Mouse (Mus musculus) monocyte, adult 5-6 weeks (primary cell): ENCODE results near the gene Gm14403. TPM values are rescaled to one million over a fixed set of nuclear protein-coding genes. Genes with fewer than 3 reads are reported as not detected.
"Not testable (repeated sequence)": the region's sequence is repeated elsewhere in the genome, so short reads cannot be mapped to it uniquely, and the experiment has no call there.

Experiments used
- ATAC-seq: fragments of 153-309, 156-312 bp; replicated peaks from 2 replicates; pipeline ENCODE4 v1.8.0; 2017; ENCODE audit warnings: mild to moderate bottlenecking; ENCODE audit not compliant: low TSS enrichment, insufficient number of reproducible peaks, severe bottlenecking, poor library complexity, low FRiP score
- total RNA-seq: library from RNA; stranded (forward); fragments of 200-1000, 200-491, 200-594 nt; gene quantifications from 3 replicates; pipeline ENCODE4 v1.2.3, GENCODE M21; 2017

Gene Gm14403
- 1.3 to 1.9 TPM in 2 of 3 replicates, not detected in the other for total RNA-seq

DNA sequence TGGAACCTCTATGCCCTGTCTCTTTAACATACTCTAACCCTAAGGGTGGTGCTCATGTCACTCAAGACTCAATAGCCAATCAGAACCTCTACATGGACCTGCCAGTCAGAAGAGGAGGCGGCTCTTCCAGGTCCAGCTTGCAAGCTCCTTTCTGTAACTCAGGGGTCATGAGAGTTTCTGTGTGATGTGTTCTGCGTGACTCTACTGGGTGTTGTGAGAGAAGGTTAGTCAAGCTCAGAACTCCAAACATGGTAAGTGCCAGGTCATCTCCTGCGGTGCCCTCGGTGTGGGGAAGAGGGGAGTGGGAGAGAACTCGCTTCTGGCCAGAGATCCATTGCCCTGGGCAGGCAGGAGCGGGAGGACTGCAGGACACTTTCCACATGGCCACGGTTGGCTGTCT, at the start of gene Gm14403:
Gene Gm14403 (plus strand): TSS at position 149 of the 400 bp plus-strand sequence.
- not testable (repeated sequence) for ATAC-seq

DNA sequence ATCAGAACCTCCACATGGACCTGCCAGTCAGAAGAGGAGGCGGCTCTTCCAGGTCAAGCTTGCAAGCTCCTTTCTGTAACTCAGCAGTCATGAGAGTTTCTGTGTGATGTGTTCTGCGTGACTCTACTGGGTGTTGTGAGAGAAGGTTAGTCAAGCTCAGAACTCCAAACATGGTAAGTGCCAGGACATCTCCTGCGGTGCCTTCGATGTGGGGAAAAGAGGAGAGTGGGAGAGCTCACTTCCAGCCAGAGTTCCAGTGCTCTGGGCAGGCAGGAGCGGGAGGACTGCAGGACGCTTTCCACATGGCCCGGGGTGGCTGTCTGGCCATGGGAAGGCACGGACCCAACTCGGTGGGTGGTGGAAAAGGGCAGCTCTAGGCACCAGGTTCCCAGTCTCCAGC, 33.3 kb upstream of the Gm14403 start, which contains the start of gene Zfp970:
Gene Zfp970 (plus strand): TSS at position 58 of the 400 bp plus-strand sequence.
- not testable (repeated sequence) for ATAC-seq

DNA sequence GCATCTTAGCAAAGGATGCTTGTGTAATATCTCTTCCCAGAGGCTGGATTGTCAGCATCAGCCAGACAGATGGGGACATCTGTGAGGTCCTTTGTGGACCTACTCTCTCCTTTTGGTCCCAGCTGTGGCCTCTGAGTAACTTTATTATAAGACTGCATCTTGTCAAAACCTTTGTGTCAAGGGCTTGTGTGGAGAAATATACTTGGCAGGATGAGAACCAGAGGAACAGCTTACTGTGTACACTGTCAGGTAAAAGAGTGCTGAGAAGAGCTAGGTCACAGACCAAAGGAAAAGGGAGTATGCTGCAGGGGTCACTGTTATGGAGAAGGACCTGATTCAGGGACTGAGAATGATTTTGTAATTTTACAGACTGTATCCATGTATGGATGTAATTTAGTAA, 29.8 kb upstream of the Gm14403 start:
- ATAC-seq = not testable (repeated sequence)

DNA sequence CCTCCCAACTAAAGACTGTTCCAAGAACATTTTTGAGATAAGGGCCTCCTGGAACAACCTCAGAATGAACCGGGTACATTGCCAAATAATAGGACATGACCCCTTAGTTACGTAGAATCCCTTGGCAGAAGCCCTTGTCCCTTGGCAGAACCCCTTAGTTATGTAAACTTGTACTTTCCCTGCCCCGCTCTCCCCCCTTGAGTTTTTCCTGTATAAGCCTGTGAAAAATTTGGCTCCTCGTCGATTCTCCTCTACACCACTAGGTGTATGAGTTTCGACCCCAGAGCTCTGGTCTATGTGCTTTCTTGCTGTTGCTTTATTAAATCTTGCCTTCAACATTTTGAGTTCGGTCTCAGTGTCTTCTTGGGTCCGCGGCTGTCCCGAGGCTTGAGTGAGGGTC, 25.8 kb upstream of the Gm14403 start:
- ATAC-seq = not testable (repeated sequence)

DNA sequence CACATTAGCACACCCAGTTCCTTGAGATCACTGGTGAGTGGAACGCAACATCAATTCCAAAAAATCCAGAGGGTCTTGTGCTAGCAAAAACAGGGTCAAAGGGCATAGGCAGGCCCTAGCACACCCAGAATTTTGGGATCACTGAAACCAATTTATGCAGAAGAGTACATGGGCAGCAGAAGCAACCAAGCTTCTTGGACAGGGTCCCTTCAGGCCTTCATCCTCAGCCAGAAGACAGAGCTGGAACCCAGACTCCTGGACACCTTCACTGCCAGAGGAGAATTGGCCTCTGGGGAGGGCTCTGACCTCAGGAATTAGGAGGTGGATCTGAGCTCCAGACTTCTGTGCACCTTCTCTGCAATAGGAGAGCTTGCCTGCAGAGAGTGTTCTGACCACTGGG, 16.0 kb upstream of the Gm14403 start:
- not testable (repeated sequence) for ATAC-seq

DNA sequence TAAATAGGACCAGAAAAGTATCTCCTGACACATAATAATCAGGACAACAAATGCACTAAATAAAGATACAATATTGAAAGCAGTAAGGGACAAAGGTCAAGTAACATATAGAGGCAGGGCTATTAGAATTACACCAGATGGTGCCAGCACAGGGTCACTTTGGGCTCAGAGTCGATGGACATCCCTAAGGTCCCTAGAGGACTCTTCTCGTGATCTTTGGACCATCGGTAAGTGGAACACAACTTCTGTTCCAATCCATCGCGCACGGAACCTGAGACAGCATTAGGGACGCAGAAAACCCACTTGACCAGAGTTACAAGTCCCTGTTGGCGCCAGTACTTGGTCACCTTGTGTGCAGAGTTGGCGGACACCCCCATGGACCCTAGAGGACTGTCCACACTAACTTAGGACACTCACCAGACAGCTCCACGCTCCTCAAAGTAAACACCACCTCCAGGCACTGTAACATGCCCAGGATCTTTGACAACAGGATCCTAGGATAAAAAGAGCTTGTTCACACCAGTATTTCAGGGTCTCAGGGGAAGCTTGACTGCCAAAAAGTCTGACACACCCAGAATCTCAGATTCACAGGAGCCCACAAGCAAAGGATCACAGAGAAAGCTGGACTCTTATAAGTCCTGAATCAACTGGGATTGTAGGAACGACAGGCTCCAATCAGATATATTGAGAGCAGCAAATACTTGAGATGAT, 14.6 kb upstream of the Gm14403 start:
- ATAC-seq = not testable (repeated sequence)

DNA sequence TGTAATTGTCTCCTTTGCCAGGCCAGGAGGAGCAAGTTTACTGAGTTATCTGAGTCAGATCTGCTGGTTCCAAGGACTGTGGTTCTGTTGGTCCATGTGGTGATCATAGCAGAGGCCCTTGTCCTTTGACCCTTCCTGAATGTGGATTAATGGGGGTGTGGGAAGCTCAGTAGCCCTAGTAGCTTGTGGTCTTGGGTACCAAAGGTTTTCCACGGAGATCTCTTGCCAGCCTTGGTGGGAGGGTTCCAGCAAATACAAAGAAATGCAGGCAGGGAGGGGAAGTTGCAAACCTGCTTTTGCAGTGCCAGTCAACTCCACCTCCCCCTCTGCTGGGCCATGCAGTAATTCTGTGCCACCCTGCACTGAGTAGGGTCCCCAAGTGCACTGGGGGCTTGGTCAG, 1.2 kb downstream of the Gm14403 start:
- ATAC-seq = not testable (repeated sequence)

DNA sequence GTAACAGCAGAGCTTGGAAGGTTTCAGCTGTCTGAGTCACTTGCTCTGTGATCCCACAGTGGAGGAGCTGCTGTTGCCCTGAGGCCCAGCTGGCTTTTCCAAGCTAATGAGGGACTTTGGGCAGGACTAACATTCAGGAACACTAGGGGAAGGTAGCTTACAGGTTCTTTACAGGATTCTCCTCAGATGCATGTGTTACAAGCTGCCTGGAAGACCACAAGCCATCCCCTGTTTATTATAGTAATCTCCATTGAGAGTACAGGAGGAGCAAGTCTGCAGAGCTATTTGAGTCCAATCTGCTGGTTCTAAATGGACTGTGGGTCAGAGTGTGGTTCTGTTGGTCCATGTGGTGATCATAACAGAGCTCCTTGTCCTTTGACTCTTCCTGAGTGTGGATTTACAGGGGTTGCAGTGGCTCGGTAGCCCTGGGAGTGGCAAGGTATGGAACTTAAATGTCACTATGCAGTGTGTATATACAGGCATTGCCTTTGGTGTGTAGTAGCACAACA, 7.2 kb downstream of the Gm14403 start:
- not testable (repeated sequence) for ATAC-seq

DNA sequence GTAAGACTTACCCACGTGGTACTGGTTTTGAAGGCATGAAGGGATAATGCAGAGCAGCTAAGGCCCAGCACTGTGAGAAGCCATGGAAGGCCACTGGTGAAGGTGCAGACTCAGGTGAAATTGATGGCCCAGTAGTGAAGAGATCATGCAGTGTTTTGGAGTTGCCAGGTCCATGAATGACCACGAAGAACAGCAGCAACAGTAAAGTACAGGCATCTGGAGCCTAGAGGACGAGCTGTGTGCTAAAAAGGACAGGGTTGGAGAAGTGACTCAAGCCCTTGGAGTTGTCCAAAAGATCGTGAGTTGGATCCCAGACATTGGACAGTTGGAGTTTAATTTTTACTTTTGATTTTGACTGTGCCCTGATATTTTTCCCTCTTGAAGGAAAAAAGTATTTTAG, 13.4 kb downstream of the Gm14403 start:
- not testable (repeated sequence) for ATAC-seq

DNA sequence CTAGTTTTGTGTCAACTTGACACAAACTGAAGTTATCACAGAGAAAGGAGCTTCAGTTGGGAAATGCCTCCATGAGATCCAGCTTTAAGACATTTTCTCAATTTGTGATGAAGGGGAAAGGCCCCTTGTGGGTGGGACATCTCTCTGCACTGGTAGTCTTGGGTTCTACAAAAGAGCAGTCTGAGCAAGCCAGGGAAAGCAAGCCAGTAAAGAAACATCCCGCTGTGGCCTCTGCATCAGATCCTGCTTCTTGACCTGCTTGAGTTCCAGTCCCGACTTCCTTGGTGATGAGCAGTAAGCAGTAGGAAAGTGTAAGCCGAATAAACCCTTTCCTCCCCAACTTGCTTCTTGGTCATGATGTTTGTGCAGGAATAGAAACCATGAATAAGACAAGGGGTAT, 14.0 kb downstream of the Gm14403 start:
- ATAC-seq = not testable (repeated sequence)

DNA sequence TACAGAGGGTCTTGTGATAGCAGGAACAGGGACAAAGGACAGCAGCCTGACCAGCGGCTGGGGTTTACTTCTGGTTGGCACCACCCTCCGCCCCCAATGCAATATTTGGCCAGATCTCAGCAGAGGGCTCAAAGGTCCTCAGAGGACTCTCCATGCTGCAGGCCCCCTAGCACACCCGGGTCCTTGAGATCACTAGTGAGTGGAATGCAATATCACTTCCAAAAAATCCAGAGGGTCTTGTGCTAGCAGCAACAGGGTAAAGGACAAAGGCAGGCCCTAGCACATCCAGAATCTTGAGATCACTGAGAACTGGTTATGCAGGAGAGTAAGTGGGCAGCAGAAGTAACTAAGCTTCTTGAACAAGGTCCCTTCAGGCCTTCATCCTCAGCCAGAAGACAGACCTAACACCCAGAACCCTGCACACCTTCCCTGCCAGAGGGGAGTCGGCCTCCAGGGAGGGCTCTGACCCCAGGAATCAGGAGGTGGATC, 16.0 kb downstream of the Gm14403 start:
- ATAC-seq = not testable (repeated sequence)

DNA sequence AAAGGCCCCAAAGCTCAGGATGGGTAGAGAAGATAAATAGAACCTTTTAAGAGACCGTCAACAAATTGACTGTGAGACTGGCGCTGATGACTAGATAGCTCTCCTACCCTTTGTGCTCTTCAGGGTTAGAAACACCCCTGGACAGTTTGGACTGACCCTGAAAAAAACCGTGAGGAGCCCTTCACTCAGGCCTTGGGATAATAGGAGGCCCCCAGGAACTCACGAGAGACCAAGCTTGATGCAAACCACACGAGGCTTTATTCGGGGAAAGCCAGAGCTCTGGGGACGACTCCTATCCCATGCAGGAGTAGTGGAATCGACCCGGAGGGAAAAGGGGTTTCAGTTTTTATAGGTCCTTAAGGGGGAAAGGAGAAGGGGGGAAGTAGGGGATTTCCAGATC, 19.7 kb downstream of the Gm14403 start:
- not testable (repeated sequence) for ATAC-seq

DNA sequence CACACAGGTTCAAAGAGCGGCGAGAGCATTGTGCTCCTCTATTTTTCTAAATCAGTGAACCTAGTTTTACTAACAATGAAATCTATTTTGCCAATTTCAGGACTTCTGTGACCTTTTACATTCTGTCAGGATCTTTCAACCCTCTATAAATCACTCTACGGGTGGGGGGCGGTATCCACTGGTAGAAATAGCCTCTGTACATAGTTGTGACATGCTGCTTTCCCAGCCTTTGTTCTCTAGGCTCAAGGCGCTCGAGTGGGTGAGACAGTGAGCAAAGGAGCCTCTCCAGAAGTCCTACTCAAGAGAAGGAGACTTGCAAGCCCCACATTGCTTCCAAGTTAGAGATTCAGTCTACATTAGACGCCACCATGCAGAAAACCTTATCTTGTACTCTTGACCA, 20.3 kb downstream of the Gm14403 start:
- not testable (repeated sequence) for ATAC-seq

DNA sequence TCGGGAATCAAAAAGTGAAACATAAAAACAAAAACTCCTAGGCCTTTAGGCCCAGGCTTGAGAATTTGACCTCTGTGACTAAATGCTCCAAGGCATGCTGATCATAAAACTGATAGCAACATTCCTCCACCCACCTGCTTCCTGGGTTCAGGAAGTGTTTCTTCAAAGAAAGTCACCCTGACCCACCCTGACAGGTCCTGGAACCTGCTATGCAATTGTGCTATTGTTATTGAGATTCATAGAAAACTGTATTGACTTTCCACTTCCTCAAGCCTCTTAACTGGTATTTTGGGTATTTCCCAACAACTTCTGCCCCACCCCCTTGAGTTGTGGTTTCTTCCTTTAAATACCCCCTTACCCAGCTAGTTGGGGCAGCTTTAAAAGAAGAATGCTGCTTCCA, 20.9 kb downstream of the Gm14403 start:
- ATAC-seq = not testable (repeated sequence)

DNA sequence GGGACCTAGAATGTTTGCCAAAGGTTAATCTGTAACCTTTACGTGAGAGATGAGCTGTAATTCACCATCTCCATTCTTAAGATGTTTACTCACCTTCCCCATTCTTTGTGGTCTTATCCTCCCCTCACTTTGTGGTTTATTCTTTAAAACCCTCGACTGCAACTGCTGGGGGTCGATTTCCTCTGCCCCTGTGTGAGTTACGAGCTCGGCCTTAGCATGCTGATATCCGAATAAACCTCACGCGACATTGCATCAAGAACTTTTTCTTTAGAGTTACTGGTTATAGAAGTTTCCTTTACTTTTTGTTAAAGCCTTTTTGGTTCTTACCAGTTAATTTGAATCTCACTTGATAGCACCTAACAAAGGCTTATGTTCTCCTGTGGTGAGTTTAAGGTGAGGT, 22.0 kb downstream of the Gm14403 start:
- no peak for ATAC-seq

DNA sequence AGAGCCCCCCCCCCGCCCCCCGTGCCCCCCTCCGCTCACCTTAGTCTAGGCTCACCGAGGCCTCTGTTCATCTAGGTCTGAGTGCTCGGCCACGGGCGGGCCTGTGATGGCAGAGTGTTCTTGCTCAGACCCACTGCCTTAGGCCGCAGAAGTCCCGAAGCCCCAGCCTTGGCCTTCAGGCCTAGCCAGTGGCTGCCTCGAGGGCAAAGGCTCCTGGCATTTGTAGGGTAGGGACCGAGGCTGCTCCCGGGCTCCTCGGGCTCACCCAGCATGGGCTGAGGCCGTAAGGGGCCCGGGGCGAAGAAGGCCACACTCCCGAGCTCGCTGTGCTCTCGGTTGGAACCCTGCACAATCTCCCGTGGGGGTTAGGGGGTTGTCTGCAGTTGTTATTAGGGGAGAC, 25.0 kb downstream of the Gm14403 start:
- no peak for ATAC-seq

DNA sequence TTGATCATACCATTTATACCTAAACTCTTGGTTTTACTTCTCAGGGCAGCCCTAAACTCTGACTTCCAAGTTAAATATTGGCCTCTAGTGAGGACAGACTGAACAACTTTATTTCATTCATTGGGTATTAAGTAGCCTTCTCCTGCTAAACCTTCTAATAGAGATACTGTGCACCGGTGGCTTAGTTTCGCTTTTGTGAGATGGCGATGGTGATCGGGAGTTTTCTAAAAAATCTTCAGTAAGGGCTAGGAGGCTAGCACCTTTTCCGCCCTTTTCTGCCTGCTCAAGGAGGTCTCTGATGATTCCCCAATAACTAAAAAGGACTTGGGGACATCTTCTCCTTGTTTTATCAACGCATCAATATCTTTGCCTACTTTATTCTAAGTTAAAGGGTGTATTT, 25.7 kb downstream of the Gm14403 start:
- not testable (repeated sequence) for ATAC-seq

DNA sequence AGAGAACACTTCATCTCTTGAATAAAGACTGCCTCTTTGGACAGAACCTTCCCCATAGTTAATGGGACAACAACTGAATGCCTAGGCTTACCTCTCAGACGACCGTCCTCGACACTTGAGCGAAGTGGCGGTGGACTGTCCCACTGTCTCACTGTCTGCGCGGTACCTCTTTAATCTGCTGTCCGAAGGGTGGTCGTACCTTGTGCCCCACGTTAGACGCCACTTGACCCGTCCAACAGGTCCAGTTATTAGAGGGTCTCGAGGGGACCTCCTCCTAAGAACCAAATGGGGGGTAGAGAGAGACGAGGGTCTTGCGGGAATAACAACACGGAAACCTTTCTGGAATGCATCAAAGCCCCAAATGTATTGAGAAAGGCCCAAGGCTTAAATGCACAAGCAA, 26.2 kb downstream of the Gm14403 start:
- ATAC-seq = not testable (repeated sequence)

DNA sequence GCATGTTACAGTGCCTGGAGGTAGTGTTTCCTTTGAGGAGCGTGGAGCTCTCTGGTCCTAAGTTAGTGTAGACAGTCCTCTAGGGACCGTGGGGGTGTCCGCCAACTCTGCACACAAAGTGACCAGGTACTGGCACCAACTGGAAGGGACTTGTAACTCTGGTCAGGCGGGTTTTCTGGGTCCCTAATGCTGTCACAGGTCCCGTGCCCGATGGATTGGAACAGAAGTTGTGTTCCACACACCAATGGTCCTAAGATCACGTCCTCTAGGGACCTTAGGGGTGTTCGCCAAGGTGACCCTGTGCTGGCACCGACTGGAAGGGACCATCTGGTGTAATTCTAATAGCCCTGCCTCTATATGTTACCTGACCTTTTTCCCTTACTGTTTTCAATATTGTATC, 37.9 kb downstream of the Gm14403 start:
- no peak for ATAC-seq

DNA sequence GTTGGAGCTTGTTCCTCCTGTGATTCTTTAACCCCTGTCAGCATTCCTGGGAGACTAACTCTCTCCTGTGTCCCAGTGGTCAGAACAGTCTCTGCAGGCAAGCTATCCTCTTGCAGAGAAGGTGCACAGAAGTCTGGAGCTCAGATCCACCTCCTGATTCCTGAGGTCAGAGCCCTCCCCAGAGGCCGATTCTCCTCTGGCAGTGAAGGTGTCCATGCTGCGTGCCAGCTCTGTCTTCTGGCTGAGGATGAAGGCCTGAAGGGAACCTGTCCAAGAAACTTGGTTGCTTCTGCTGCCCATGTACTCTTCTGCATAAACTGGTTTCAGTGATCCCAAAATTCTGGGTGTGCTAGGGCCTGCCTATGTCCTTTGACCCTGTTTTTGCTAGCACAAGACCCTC, 39.1 kb downstream of the Gm14403 start:
- ATAC-seq = not testable (repeated sequence)
